Mouse (Mus musculus) liver, embryonic 14.5 days (tissue): ENCODE measurements at regions not wholly inside any gene's neighbourhood (a gene's known extent, or its start where the extent isn't known, plus 50 kb on each side); places are given as distances from the start of the nearest gene placed in this dataset.

ENCODE experiments used
- ATAC-seq: fragments of 200-750 bp; cut with Nextera tagmentation; 2 replicates; pipeline ENCODE4 v1.8.0; 2017; ENCODE audit warnings: moderate number of reproducible peaks, mild to moderate bottlenecking, moderate library complexity; ENCODE audit not compliant: insufficient read depth
- DNase-seq, 3 experiments: peaks; one replicate each; pipeline ENCODE4 v3.0.0-alpha.2; 2012 to 2013; ENCODE audit warnings: low read depth in 3 of 3, low spot score in 3 of 3
- H3K27ac ChIP-seq: fragments of 300-500 bp; sonication (generic); 2 replicates; pipeline ENCODE4 v1.5.1; 2014; ENCODE audit warnings: moderate library complexity, mild to moderate bottlenecking, control low read depth, inconsistent platforms
- H3K27me3 ChIP-seq: fragments of 300-500 bp; sonication (generic); 2 replicates; pipeline ENCODE4 v1.6.1; 2014; ENCODE audit warnings: mild to moderate bottlenecking, low read length, moderate library complexity; ENCODE audit not compliant: control insufficient read depth, insufficient read depth
- H3K36me3 ChIP-seq: fragments of 300-500 bp; sonication (generic); replicated peaks from 2 replicates; pipeline ENCODE4 v1.6.1; 2014; ENCODE audit warnings: low read depth; ENCODE audit not compliant: control insufficient read depth, insufficient read depth
- H3K4me1 ChIP-seq, 2 experiments: fragments of 200-500 bp in 1 of 2; fragments of 300-500 bp in 1 of 2; sonication (generic) in 1 of 2; replicated peaks; 2 replicates each; pipeline ENCODE4 v1.6.1; 2012 to 2014; ENCODE audit warnings: antibody characterized with exemption in 1 of 2, inconsistent platforms in 1 of 2, low read length in 1 of 2; ENCODE audit not compliant: control insufficient read depth in 2 of 2, insufficient read depth in 2 of 2
- H3K4me2 ChIP-seq: fragments of 300-500 bp; sonication (generic); 2 replicates; pipeline ENCODE4 v1.6.1; 2014; ENCODE audit warnings: low read depth, mild to moderate bottlenecking, control low read depth, moderate library complexity
- H3K4me3 ChIP-seq, 2 experiments: fragments of 200-500 bp in 1 of 2; fragments of 300-500 bp in 1 of 2; sonication (generic) in 1 of 2; 2 replicates each; pipeline ENCODE4 v1.5.1; 2012 to 2014; ENCODE audit warnings: low read depth in 2 of 2, low read length in 2 of 2, mild to moderate bottlenecking in 2 of 2, control low read depth in 1 of 2, inconsistent platforms in 1 of 2, moderate library complexity in 1 of 2; ENCODE audit not compliant: insufficient read depth in 1 of 2
- H3K9ac ChIP-seq: fragments of 300-500 bp; sonication (generic); replicated peaks from 2 replicates; pipeline ENCODE4 v1.6.1; 2014; ENCODE audit warnings: mild to moderate bottlenecking, control low read depth, moderate library complexity
- H3K9me3 ChIP-seq: fragments of 300-500 bp; sonication (generic); 2 replicates; pipeline ENCODE4 v1.6.1; 2016; ENCODE audit warnings: low read length, mixed read lengths; ENCODE audit not compliant: control insufficient read depth
- CTCF ChIP-seq: IDR thresholded peaks from 2 replicates; pipeline ENCODE4 v1.5.1; 2016; ENCODE audit warnings: antibody characterized with exemption, low read depth, control low read depth
- EP300 ChIP-seq: IDR thresholded peaks from 2 replicates; pipeline ENCODE4 v1.6.1; 2016; ENCODE audit warnings: antibody characterized with exemption, low read depth
- WGBS: fragments of 180-500 bp; shearing (Covaris S2); extraction: QIAGEN DNeasy Blood & Tissue Kit; methylation state at CpG from one replicate; pipeline ENCODE4 v1.1.7; 2014; ENCODE audit not compliant: insufficient replicate concordance; 5-methylcytosine and 5-hydroxymethylcytosine counted together

GRCm38 (mm10) chr11:8727007-8727406 lies 62.7 kb upstream of the Tns3 start:
- 72% methylated on average over 5 of the region's 5 CpGs for WGBS
- no peaks in the 10 kb centered on the region for H3K36me3 ChIP-seq
- peaks cover 0 to 7% of the 10 kb centered on the region in 2 experiments; a peak in 2 of 4 replicates for H3K4me1 ChIP-seq
- H3K27ac ChIP-seq: no peak overlapping the region
- no peak for DNase-seq
- H3K4me3 ChIP-seq: no peak overlapping the region
- H3K9ac ChIP-seq: no peak overlapping the region
- no peaks in the 10 kb centered on the region; the same call in 1 of the 2 replicates for H3K27me3 ChIP-seq
- TF ChIP-seq EP300 (no peak), CTCF (no peak)
- no peak overlapping the region for H3K4me2 ChIP-seq
- no peak for ATAC-seq
- H3K9me3 ChIP-seq: no peaks in the 10 kb centered on the region

DNA sequence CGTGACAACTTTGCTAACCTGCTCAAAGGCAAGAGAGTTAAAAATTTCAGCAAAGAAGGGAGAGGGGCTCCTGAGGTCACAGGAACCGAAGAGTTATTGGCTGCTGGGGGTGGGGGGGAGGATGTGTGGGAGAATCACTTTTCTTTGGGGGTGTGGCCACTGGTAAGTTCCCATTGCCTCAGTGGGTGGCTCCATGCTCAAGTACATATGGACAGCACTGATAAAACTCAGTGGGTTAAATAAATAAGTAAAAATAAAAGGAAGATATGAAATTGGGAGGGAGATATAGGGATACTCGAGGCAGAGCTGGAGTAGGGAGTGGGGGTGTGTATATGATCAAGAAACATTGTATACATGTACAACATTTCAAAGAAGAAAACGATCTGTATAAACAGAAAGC lies 61.2 kb upstream of the Tns3 start:
- no peak overlapping the region for H3K9ac ChIP-seq
- H3K36me3 ChIP-seq: no peaks in the 10 kb centered on the region
- H3K27ac ChIP-seq: no peak overlapping the region
- H3K9me3 ChIP-seq: no peaks in the 10 kb centered on the region
- H3K4me3 ChIP-seq: no peak overlapping the region
- ATAC-seq (peak; percentile 66; the same call in 1 of the 2 replicates), DNase-seq (no peak)
- TF ChIP-seq CTCF: no peak
- TF ChIP-seq EP300: no peak
- peaks cover 0 to 7% of the 10 kb centered on the region in 2 experiments; a peak in 2 of 4 replicates for H3K4me1 ChIP-seq
- H3K4me2 ChIP-seq: no peak overlapping the region
- WGBS: 29% methylated on average over 4 of the region's 4 CpGs
- no peaks in the 10 kb centered on the region; the same call in 1 of the 2 replicates for H3K27me3 ChIP-seq

DNA sequence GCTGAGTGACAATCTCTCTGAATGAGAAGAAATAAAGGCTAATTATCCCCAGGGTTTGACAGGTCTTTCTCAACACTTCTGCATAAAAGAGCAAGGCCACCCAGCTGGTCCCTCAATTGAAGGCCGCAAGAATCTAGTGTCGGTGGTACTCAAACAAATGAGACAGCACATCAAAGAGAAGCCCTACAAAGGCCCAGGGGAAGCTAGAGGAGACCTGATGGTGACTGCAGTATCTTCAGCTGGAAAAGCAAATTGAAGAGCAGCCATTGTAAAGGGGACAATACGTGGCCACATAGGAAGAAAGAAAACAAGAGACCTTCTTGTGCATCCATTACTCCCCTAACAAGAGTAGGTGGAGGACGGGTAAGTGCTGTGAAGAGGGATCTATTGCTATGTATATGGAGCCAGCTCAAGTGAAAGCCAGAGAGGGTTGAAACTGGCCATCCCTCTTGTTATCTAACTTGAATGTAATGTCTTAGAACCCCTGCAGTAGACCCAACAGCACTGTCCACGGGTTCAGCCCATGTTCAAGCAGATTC lies 58.8 kb upstream of the Tns3 start:
- H3K9ac ChIP-seq: no peak overlapping the region
- peaks cover 0 to 7% of the 10 kb centered on the region in 2 experiments; a peak in 2 of 4 replicates for H3K4me1 ChIP-seq
- TF ChIP-seq EP300 (no peak), CTCF (no peak)
- no peak for ATAC-seq
- H3K4me3 ChIP-seq: no peak overlapping the region
- H3K9me3 ChIP-seq: no peaks in the 10 kb centered on the region
- WGBS: 42% methylated on average over 5 of the region's 5 CpGs
- H3K36me3 ChIP-seq: no peaks in the 10 kb centered on the region
- DNase-seq: no peak
- H3K4me2 ChIP-seq: no peak overlapping the region
- no peak overlapping the region for H3K27ac ChIP-seq
- no peaks in the 10 kb centered on the region; the same call in 1 of the 2 replicates for H3K27me3 ChIP-seq

- ATAC-seq: no peak
- H3K36me3 ChIP-seq: no peaks in the 10 kb centered on the region
- DNase-seq: no peak
- H3K4me2 ChIP-seq: no peak overlapping the region
- H3K9ac ChIP-seq: no peak overlapping the region
- no peaks in the 10 kb centered on the region; the same call in 1 of the 2 replicates for H3K27me3 ChIP-seq
- WGBS: 63% methylated on average over 11 of the region's 11 CpGs
- H3K4me1 ChIP-seq: no peaks in the 10 kb centered on the region
- H3K9me3 ChIP-seq: no peaks in the 10 kb centered on the region
- no peak for TF ChIP-seq CTCF
- no peak for TF ChIP-seq EP300
- H3K4me3 ChIP-seq: no peak overlapping the region
- no peak overlapping the region for H3K27ac ChIP-seq
Observed at GRCm38 (mm10) chr11:8719211-8719966, 55.1 kb upstream of the Tns3 start.

DNA sequence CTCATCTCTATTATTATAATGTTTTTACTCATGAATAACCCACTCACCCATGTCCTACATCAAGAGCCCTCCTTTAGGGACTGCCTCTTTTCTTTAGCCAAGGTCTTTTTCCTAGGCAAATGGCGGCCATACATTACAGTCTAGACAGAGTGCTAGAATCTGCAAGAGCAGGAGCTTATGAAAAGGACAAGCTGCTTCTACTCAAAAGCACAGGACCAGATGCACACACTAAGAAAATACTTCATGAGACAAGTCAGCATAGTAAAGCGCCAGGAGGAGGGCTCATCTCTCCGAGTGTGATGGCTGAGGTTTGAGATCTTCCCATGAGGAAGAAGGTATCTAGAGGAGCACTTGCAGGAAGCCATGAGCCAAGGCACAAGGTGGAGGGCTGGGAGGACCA lies 53.4 kb upstream of the Tns3 start:
- DNase-seq (no peak), ATAC-seq (no peak)
- Histone ChIP-seq H3K27ac (no peak overlapping the region), H3K36me3 (no peaks in the 10 kb centered on the region), H3K9ac (no peak overlapping the region), H3K4me3 (no peak overlapping the region), H3K4me1 (no peaks in the 10 kb centered on the region), H3K9me3 (no peaks in the 10 kb centered on the region), H3K27me3 (no peaks in the 10 kb centered on the region), H3K4me2 (no peak overlapping the region)
- 64% methylated on average over 3 of the region's 3 CpGs for WGBS
- TF ChIP-seq EP300 (no peak), CTCF (no peak)
